Mouse (Mus musculus): ENCODE data around the gene Cdcp1.

The Cdcp1 gene

GRCm38 (mm10) chr9:123152026-123152425 lies 63.8 kb downstream of the Cdcp1 start:
- DNase-seq (ENCODE audit: low spot score in 2 of 2), result no peak

DNA sequence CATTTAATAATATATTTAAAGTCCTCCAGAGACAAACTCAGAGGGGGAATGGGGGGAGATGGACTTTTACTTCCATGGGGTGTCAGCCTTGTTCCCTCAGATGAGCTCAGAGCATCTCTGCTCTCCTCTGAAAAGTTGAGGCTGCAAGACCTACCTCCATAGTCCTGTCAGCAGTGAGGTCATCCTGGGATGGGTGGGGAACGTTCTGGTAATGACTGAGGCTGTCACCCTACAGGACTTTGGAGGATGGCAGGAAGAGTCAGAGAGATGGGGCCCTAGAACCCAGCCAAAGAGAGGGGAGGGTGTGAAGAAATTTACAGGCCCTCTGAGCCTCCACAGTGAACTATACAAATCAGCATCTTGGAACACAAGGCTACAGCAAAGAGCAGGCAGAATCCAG lies 64.3 kb downstream of the Cdcp1 start:
- DNase-seq (ENCODE audit: low spot score in 2 of 2), result no peak

DNA sequence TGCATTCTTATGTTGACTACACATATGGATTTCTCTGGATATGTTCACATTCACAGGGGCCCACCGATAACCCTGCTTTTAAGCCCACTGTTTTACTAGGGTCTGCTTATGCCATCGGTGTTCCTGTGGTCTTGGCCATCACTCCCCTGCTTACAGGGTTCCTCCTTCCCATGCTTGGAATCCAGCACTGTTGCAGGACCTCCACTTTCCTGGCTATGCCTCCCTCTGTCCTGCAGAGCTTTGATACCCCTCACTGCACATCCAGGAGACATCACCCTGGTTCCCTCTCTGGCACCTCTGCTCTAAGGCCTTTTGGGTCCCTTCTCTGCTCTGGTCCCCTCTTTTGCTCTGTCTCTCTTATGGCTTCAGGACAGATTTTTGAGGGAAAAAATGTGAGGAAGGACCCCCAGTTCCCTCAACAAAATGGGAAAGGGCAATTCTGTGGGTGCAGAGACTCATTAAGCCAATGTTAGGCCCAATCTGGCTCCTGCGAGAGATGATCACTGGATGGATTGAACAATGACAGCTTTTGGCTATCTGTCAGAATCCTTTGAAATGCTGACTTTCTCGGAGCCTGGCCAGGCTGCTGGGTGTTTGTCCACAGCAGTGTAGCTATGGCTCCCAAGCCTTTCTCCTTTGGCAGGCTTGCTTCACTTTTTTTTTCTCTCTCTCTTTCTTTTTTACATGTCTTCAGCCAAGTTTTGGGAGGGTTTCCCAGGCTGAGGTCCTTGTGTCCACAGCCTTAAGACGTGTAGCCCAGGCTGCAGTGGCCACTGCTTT lies 65.4 kb downstream of the Cdcp1 start, which contains the start of gene Clec3b:
Gene Clec3b, plus strand, starts transcription at position 706 of the 780 bp plus-strand sequence.
- no peak for DNase-seq (ENCODE audit: low spot score in 2 of 2)

- no peak for DNase-seq (ENCODE audit: low spot score in 2 of 2)
Observed at GRCm38 (mm10) chr9:123148430-123148829, 67.4 kb downstream of the Cdcp1 start.

- DNase-seq (ENCODE audit: low spot score in 2 of 2), result no peak
Observed at GRCm38 (mm10) chr9:123139887-123140614, 75.8 kb downstream of the Cdcp1 start.

DNA sequence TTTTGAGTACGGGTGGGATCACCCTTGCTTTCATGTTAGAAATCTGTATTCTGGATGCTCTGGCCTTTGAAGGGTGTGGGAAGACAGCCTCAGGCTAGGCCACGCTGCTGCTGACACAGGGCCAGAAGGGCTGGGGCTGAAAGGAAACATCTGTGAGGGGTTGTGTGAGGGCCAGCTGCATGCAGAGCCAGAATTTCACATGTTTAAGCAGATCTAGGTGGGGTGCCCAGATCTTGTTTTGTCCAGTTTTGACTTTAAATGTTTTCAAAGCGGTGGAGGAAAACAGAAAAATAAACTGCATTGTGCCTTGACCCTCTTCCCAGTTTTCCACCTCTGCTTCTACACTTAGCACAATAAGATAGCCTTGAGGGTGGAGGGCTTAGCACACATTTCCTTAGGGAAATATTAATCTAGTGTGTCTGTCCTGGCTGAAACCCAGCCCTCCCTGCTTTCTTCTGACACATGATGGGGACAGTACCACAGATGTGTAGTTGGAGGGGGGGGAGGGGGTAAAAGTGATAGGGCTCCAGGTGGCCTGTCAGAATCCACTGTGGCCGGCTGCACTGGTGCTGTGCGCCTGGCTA lies 76.9 kb downstream of the Cdcp1 start:
- DNase-seq (ENCODE audit: low spot score in 2 of 2), result no peak

DNA sequence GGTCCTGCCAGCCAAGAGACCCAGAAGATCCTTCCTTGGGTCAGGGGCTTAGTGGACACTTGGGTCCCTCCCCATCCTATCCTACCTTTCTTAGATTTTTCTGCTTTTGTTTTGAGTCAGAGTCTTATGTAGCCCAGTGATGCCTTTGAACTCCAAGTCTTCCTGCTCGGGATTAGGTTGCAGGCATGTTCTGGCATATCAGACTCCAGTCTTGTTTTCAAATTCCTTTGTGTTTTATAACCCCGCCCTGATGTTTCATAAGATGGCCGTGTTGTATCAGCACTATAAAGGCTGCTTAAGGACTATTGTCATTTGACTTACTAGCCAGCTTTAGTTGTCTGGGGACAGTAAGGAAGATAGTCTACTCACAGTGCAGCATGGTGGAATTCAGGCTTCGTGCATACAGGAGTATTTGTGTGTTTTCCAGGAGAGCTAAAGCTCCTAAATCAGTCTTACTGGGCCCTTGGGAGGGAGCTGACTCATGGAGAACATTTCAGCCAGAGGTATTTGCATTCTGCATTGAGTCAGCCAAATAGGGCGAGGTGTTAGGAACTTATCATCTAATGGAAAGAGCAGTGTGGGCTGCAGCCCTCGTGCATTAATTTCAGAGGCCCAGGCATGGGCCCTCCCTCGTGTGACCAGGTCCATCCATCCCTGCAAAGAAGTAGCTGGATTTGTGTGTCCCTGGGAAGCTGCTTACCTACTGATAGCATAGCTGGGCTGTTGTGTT lies 78.7 kb downstream of the Cdcp1 start:
- DNase-seq (ENCODE audit: low spot score in 2 of 2), result no peak

- no peak for DNase-seq (ENCODE audit: low spot score in 2 of 2)
Observed at GRCm38 (mm10) chr9:123132994-123133393, 82.8 kb downstream of the Cdcp1 start.

- DNase-seq (ENCODE audit: low spot score in 2 of 2), result no peak
Observed at GRCm38 (mm10) chr9:123127663-123128062, 88.2 kb downstream of the Cdcp1 start.

GRCm38 (mm10) chr9:123124413-123124981 lies 91.3 kb downstream of the Cdcp1 start:
- DNase-seq (ENCODE audit: low spot score in 2 of 2), result no peak

DNA sequence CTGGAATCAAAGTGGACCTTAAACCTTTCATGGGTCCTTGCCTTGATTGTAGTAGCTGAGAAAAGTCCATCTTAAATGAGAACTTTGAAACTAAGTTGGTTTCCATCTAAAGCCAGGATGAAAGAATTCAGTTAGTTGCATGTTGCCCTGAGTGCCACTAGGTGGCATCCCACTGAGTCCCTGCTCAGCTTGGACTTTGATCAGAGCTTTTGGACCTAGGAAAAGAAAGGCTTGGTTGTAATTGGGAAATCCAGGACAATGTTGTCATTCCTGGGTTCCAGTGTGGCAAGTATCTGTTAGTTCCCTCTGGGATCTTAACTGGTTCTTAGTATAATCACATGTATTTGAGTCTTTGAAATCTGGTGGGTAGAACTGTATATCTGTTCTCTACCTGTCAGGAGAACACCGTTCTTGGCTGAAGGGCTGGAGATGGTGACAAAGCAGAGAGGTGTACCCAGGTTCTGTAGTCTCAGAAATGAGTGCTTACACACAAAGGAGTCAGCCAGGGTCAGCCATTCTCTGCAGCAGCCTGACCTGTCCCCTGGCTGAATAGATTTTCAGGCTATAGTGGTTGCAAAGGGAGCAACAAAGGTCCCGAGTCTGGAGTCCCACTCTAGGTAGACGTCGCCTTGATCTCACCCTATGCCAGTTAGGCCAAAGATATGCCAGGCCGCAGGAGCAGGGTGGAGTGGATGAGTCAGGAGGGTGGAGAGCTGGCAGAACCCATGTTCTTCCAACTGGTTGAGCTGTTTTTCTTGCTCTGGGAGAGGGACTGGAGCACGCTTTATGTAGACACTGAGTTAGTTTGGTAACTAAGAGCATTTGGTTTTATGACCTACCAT lies 92.0 kb downstream of the Cdcp1 start:
- DNase-seq (ENCODE audit: low spot score in 2 of 2), result no peak

GRCm38 (mm10) chr9:123123017-123123416 lies 92.8 kb downstream of the Cdcp1 start:
- DNase-seq (ENCODE audit: low spot score in 2 of 2), result no peak
